Mouse (Mus musculus): ENCODE results near the gene Ifnl2.

The Ifnl2 gene

DNA sequence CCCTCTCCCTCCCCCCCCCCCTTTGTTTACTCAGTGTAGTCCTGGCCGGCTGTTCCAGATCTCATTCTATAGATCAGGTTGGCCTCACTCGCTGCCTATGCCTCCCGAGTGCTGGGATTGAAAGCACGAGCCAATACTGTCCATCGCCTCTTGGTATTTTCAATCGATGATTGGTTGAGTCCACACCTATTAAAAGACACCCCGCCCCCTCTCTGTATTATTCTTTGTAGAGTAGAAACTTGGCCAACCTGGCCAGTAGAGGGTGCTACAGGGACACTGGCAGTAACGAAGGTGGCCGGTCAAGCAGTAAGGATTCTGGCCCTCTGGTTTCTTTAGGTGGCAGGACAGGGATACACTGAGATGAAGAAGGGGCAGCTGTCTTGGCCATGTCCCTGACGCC, 19.8 kb downstream of the Ifnl2 start:
- peak; percentile 82 to 90 for DNase-seq

GRCm38 (mm10) chr7:28488030-28488491, 22.2 kb downstream of the Ifnl2 start:
- DNase-seq, result peak; percentile 35 to 58

- DNase-seq, result no peak
Observed at GRCm38 (mm10) chr7:28484192-28484591, 26.1 kb downstream of the Ifnl2 start.

- no peak for DNase-seq
Observed at GRCm38 (mm10) chr7:28482854-28483253, 27.4 kb downstream of the Ifnl2 start.

DNA sequence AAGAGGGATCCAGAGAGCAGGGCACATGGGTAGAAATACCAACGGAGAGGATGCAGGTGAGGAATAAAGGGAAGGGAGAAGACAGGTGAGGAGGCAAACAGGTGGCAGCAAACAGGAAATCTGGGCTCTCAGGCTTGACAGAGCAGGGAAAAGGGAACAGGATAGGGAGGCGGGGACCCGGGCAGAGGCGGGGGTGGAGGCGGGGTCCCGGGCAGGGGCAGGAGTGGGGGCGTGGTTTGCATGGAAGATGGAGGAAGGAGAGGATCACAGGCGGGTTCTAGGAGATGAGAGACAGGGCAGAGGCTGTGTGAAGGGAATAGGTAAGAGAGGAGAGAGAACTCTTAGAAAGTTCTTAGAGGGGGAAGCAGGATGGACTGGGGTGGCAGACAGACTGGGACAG, 31.4 kb downstream of the Ifnl2 start:
- DNase-seq, result no peak

DNA sequence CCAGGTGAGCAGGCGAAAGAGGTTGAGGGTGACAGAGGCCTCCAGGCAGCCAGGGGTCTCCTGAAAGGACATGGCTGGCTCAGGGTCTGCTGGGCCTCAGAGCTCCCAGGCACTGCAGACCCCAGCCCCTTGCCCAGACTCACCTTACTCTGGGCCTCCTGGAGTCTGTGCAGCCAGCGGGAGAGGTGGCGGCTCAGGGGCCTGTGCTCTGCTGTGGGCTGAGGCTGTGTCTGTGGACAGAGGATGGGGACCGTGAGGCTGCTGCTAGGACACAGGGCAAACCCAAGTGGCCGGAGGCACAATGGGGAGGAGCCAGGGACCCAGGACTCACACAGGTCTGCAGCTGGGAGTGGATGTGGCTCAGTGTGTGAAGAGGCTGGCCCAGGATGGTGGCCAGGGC, 32.9 kb downstream of the Ifnl2 start:
- DNase-seq, result no peak

GRCm38 (mm10) chr7:28476191-28476590, 34.1 kb downstream of the Ifnl2 start:
- no peak for DNase-seq

DNA sequence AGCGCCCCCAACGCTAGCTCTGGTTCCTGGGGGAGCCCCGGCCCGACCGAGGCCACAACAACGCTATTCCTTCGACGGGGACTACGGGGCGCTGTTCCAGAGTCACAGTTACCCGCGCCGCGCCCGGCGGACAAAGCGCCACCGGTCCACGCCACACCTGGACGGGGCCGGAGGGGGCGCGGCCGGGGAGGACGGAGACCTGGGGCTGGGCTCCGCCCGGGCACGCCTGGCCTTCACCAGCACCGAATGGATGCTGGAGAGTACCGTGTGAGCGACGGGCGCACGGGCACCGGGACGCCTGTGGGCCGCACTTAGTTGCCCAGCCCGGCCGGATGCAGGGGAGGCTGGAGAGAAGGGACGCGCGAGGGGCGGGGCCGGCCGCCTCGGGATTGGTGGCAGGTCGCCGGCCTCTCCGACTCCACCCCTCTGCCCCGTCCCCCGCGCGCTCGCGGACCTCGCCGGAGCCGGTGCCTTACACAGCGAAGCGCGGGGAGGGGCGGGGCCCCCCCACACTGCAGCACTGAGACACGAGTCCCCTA, 43.0 kb downstream of the Ifnl2 start:
- peak; percentile 25 to 40 for DNase-seq

GRCm38 (mm10) chr7:28466721-28467212, 43.5 kb downstream of the Ifnl2 start:
- peak; percentile 17 to 22 for DNase-seq

DNA sequence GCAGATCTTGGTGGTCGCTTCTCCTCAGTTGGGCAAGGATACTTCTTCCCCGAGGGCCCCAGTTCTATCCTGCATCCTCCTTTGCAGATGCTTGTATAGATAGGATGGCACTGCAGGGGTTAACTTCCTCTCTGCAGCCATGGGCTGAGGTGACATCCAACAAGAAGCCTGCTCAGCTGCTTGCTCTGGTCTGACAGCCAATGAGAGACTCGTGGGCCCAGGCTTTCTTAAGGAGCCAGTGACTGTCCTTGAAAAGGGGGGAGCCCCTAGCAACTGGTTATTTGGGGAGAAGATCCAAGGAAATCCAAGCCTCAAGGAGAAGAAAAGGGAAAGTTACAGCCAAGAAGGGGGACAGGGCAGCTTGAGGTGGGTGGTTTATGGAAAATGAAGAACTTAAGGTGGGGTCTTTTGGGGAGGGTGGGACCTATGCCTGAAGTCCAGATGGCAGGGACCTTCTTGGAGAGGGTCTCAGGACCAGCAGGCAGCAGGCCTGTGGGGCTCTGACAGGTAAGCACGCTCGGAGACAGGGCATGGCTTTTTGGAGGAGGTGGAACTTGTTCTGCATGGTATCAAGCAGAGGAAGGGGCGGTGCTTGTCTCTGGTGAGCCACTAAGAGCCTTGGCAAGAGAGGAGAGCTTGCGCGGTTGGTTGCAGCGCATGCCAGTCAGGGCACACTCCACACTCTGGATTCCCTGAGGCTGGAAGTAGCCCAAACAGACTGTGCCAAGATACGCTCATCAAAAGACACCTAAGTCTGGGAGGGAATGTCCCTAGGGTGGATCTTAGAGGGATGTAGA, 45.6 kb downstream of the Ifnl2 start:
- peak; percentile 88 to 94 for DNase-seq

GRCm38 (mm10) chr7:28462769-28463168, 47.5 kb downstream of the Ifnl2 start:
- no peak for DNase-seq

GRCm38 (mm10) chr7:28460361-28460760, 49.9 kb downstream of the Ifnl2 start:
- DNase-seq, result no peak
